Mouse (Mus musculus) right cerebral cortex, postnatal 36 days (tissue): ENCODE results near the gene Dapk2.
"Not testable (repeated sequence)": the region's sequence is repeated elsewhere in the genome, so short reads cannot be mapped to it uniquely, and the experiment has no call there.

Experiments
- DNase-seq, 2 experiments: peaks; one replicate each; pipeline ENCODE4 v3.0.0; 2022; ENCODE audit warnings: low spot score in 2 of 2, mixed read lengths in 1 of 2

Dapk2 gene

DNA sequence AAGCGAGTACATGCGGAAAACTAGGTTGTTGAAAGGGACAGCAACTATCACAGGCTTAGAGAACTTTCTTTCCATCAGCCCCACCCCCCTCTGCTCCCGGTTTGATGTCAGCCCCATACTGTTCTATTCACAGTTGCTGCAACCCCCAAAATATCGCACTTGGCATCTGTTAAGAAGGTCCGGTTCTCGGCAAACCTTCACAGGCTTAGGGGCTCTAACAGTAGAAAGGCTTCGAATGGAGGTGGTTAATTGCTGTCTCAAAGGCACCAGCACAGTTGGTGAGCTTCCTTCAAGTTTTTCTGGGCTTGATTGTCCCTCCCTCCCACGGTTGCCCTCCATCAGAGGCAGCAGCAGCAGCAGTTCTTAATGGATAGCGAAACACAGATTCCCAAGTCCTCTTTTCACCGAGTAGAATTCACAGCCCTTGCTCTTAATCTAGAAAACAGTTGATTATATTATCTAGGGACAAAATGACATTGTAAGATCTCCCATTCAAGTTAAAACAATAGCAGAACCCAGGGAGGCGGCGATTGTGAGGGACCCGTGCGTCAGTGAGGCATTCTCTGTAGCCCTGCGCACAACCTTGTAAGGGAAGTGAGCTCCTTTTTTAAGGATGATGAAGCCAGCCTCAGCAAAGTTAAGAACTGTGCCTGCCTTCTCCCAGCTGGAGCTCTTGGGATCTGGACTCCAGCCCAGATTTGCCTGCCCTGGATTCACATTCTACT is 117.4 kb downstream of the Dapk2 start:
- DNase-seq, result peak; percentile 53 to 76

- DNase-seq, result no peak
Observed at GRCm38 (mm10) chr9:66276062-66276461, 118.0 kb downstream of the Dapk2 start.

GRCm38 (mm10) chr9:66276697-66277385 is 118.8 kb downstream of the Dapk2 start:
- DNase-seq, result no peak

- no peak for DNase-seq
Observed at GRCm38 (mm10) chr9:66279647-66280046, 121.6 kb downstream of the Dapk2 start.

GRCm38 (mm10) chr9:66280496-66280895 is 122.5 kb downstream of the Dapk2 start:
- DNase-seq, result no peak

DNA sequence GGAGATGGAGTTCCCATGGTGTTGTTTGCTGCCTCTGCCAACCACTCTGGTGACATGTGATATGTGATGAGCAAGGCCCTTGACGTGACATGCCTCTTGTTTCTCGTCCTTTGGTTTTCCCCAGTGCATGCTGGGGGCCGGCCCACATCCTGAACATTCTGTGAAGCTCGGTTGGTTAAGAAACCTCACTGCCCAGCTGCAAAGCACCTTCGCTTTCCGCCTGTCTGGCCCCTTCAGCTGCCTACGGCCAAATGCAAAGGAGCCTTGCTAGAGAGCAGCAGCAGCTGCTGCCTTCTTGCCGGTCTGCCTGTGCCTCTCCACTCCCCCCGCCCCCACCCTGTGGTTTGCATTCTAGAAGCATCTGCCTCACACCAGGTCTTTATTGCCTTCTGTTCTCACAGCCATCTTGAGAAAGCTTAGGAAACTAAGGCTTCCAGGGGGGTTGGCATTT is 123.5 kb downstream of the Dapk2 start:
- DNase-seq, result no peak

GRCm38 (mm10) chr9:66282582-66282981 is 124.6 kb downstream of the Dapk2 start:
- no peak for DNase-seq

- peak; percentile 44 to 53 for DNase-seq
Observed at GRCm38 (mm10) chr9:66283565-66284203, 125.7 kb downstream of the Dapk2 start.

DNA sequence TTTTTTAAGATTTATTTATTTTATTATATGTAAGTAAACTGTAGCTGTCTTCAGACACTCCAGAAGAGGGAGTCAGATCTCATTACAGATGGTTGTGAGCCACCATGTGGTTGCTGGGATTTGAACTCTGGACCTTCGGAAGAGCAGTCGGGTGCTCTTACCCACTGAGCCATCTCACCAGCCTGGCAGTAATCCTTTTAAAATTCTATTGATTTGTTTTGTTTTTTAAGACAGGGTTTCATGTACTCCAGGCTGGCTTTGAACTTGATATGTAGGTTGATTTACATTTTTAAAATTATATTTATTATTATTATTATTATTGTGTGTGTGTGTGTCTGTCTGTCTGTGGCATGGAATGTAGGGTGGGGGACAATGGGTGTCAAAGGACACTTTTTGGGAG is 127.2 kb downstream of the Dapk2 start:
- DNase-seq, result not testable (repeated sequence)

DNA sequence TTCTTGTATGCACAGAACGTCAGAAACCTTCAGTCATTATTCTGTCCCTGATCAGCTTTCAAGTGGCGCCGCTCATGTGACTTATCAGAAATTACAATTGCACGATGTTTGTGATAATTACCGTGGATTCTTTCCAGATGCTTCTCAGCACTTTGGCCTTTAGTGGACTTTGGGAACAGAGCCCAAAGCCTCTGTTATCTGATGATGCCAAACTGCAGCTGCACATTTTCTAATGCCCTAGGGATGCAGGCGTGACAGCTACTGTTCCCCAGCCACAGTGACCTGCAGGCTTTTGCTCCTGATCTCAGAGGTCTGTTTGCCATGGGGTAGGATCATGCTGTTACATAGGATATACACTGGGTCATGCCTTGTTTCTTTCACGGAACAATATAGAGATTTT is 127.9 kb downstream of the Dapk2 start:
- DNase-seq, result no peak

- no peak for DNase-seq
Observed at GRCm38 (mm10) chr9:66290727-66291126, 132.7 kb downstream of the Dapk2 start.

GRCm38 (mm10) chr9:66293319-66293718 is 135.3 kb downstream of the Dapk2 start:
- no peak for DNase-seq

DNA sequence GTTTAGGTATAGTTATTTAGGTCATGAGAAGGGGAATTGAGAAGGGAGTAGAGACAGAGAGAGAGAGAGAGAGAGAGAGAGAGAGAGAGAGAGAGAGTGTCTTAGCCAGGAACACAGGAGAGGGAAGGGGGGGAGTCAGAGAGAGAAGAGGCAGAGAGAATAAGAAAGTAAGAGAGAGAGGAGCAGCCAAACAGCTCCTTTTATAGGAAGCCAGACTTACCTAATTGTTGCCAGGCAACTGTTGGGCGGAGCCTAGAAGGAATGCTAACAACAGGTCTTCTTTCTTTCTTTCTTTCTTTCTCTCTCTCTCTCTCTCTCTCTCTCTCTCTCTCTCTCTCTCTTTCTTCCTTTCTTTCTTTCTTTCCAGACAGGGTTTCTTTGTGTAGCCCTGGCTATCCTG is 136.2 kb downstream of the Dapk2 start:
- no peak for DNase-seq

GRCm38 (mm10) chr9:66294980-66295410 is 137.0 kb downstream of the Dapk2 start:
- DNase-seq, result no peak

- DNase-seq, result no peak
Observed at GRCm38 (mm10) chr9:66295577-66296120, 137.6 kb downstream of the Dapk2 start.

GRCm38 (mm10) chr9:66298783-66299182 is 140.8 kb downstream of the Dapk2 start:
- no peak for DNase-seq

DNA sequence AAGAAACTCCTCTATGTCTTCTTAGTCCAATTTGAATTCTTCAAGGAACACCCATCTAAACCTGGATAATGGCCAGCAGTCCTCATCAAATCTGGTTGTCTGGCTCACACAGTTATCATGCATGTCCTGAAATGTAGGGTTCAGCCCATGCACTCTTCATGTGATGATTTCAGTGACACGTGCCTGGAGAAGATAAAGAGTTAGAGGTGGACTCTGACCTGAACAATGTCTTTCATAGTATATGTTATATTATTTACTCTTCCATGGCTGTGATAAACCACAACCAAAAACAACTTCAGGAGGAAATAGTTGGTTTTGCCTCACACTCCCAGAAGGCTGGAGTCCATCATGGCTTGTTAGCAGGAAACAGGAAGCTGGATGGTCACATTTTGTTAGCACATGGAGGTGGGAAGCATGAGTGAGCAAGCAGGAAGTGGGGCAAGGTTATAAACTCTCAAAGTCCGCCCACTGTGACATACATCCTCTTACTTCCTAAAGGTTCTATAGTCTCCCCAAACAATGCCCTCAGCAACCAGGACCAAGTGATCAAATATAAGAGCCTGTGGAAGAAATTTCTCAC is 142.5 kb downstream of the Dapk2 start:
- DNase-seq, result no peak

DNA sequence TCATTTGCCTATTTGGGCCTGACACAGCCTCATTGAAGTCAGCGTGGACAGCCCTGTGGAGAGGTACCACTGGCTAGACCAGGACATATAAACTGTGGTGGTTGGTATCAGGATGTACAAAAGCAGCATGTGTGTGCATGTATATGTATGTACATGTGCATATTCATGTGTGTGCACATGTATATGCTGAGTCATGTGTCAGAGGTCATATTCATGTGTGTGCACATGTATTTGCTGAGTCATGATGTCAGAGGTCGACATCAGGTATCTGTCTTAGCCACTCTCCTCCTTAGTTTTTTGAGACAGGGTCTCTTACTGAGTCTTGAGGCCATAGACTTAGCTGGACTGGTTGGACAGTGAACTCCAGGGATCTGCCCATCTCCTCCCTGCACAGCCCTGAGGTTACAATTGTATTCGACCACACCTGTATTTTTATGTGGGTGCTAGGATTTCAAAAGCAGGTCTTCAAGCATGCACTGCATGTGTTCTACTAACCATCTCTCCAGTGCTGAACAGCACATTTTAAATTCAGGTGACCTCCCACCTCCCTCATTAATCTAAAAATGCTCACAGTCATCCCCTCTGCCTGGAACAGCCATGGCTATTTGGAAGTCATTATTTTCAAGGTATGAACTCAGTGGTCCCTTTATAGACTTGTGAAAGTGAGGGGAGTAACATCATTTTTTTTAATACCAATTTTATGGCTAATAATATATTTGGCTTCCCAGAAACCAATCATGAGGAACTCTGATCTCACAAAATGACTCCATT is 146.5 kb downstream of the Dapk2 start:
- DNase-seq, result no peak

- DNase-seq, result peak; percentile 86 to 91
Observed at GRCm38 (mm10) chr9:66305121-66306112, 147.4 kb downstream of the Dapk2 start.

DNA sequence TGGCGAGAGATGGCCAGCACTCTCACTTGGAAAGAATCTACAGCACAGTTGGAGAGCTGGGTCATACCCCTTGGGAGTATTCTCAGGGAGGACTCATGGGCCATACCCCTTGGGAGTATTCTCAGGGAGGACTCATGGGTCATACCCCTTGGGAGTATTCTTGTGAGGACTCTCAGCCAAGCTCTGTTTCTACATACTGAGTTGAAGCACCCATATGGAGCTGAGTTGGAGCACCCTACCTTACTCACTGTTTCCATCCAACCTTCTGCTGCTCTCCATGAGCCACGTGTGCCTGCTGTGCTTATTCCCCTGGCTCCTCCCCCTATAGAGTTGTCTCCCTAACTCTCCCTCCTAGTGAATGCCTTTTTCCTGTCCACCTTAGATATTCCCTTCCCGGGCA is 148.4 kb downstream of the Dapk2 start:
- DNase-seq, result no peak
